Mouse (Mus musculus) cerebellum, adult 8-10 months (tissue): ENCODE data around the gene Dnaja4.

Experiments
- DNase-seq: peaks from one replicate; pipeline ENCODE4 v3.0.0; 2022

Dnaja4 gene

DNA sequence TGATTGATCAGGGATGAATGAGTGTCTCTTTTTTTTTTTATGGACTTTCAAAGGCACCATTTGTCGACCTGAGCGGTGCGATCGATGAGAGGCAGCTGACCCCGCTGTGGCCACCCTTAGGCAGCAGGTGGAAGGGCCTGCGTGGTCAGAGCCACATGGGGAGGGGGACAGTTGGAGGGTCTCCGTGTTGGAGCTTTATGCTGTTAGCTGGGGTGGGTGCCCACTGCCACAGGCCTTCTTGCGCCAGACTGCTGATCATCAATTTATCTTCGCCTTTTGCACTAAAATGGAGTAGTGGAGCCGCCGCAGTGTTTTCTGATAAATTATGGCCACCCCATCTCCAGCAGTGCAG, 54.2 kb downstream of the Dnaja4 start:
- no peak for DNase-seq

GRCm38 (mm10) chr9:54759592-54759991, 60.9 kb downstream of the Dnaja4 start:
- DNase-seq = no peak

- no peak for DNase-seq
These were observed 65.4 kb downstream of the Dnaja4 start for GRCm38 (mm10) chr9:54764091-54764490.

GRCm38 (mm10) chr9:54764561-54765217, 66.0 kb downstream of the Dnaja4 start, which contains the start of gene Crabp1:
Gene Crabp1, plus strand, starts transcription at chr9:54764748.
- no peak for DNase-seq

- no peak for DNase-seq
These were observed 66.8 kb downstream of the Dnaja4 start for GRCm38 (mm10) chr9:54765336-54766085.
